In the genomic region with DNA sequence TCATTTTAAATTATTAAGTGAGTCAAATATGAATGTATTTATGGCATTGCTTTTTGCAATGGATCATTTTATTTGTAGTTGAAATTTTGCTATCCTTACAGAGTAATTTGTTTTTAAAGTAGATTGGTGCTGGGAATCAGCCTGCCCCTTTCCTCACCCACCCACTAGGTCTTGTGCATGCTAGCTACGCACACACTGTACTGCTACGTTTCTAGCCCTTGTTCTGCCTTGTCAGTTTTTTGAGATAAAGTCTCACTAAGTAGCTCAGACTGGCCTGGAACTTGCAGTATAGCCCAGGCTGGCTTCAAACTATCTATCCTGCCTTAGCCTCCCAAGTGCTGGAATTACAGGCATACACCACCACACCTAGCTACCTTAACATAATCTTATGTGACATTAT, we compare ENCODE assay signal across 15 mouse cellular contexts.
"Had no signal": no experiment of that assay in that cellular context is flagged by ENCODE, and none has a peak within 500 bp of the region (broad histone marks: within the 10 kb centered on the region; RNA-seq: fewer than 3 reads in every experiment).

No protein-coding gene starts in this region.

- H3K27ac ChIP-seq: neural tube, embryonic 15.5 days; stomach, embryonic 15.5 days; stomach, postnatal 0 days had no signal

- H3K4me3 ChIP-seq: neural tube, embryonic 15.5 days; stomach, embryonic 15.5 days had no signal

- H3K4me2 ChIP-seq: neural tube, embryonic 15.5 days; stomach, embryonic 15.5 days had no signal

- H3K27me3 ChIP-seq: neural tube, embryonic 15.5 days; stomach, embryonic 15.5 days had no signal

- H3K9me3 ChIP-seq: neural tube, embryonic 15.5 days; stomach, embryonic 15.5 days had no signal

- H3K9ac ChIP-seq: neural tube, embryonic 15.5 days; stomach, embryonic 15.5 days had no signal

- DNase-seq: retina, postnatal 1 day; right cerebral cortex, adult 18-20 months; right cerebral cortex, postnatal 14 days; right cerebral cortex, postnatal 25 days; right cerebral cortex, postnatal 4 days; spleen, adult 18-20 months; thymus, adult 18-20 months; thymus, adult 2 months; thymus, postnatal 14 days; thymus, postnatal 25 days; thymus, postnatal 36 days; thymus, postnatal 4 days had no signal

- H3K4me1 ChIP-seq: neural tube, embryonic 15.5 days; stomach, embryonic 15.5 days had no signal
